Mouse (Mus musculus): Measurements from ENCODE around the gene Slc35f5. TPM values are rescaled to one million over a fixed set of nuclear protein-coding genes. Genes with fewer than 3 reads are reported as not detected.

Gene Slc35f5
- total and polyA plus RNA-seq, 3 experiments = 3.9 to 6.0 (median 5.8) TPM

GRCm38 (mm10) chr1:125568126-125568525 is 7.7 kb downstream of the Slc35f5 start:
- in situ Hi-C loops (cut with MboI; ENCODE audit: low pct_ligation_motif_present, low pct_unique_long_range_greater_than_20kb, low sequenced_read_pairs) = loop anchor here (10.0 kb wide), 1 partner anchor 133 kb away; the partner anchor contains the start of gene Actr3
- Histone ChIP-seq H3K9ac (ENCODE audit: insufficient read depth, low read depth) (no peak overlapping the region), H3K36me3 (replicated peaks in 1 of 2; ENCODE audit: control insufficient read depth in 1 of 2, insufficient read depth in 1 of 2, low read length in 1 of 2) (peaks cover 13 to 23% of the 10 kb centered on the region in 2 experiments), H3K27me3 (replicated peaks) (no peaks in the 10 kb centered on the region), H3K4me1 (ENCODE audit: control insufficient read depth in 1 of 2, insufficient read depth in 2 of 2) (no peaks in the 10 kb centered on the region), H3K27ac (ENCODE audit: insufficient read depth, low read depth) (no peak overlapping the region), H3K4me2 (ENCODE audit: insufficient read depth, low read depth, poor library complexity, severe bottlenecking) (no peak overlapping the region), H3K79me2 (replicated peaks; ENCODE audit: control insufficient read depth, extremely low read depth, insufficient read depth, poor library complexity, severe bottlenecking) (no peaks in the 10 kb centered on the region), H3K4me3 (replicated peaks in 1 of 3; ENCODE audit: low read depth in 2 of 3, low read length in 2 of 3, poor library complexity in 1 of 3) (no peak overlapping the region), H3K9me3 (replicated peaks; ENCODE audit: low read length) (no peaks in the 10 kb centered on the region)
- dilution Hi-C loops (cut with MboI; ENCODE audit: extremely low pct_ligation_motif_present, extremely low pct_unique_long_range_greater_than_20kb, low sequenced_read_pairs) = no loop called here
- TF ChIP-seq POLR2AphosphoS2 (IDR thresholded peaks at IDR 0.05; ENCODE audit: low read depth, low read length) (no peak), USF2 (conservative IDR thresholded peaks at IDR 0.05; ENCODE audit: low read depth, low read length) (no peak), CHD1 (IDR thresholded peaks at IDR 0.05; ENCODE audit: low read depth, low read length) (no peak), MXI1 (IDR thresholded peaks at IDR 0.05; ENCODE audit: low read depth, low read length) (no peak), GABPA (IDR thresholded peaks at IDR 0.05; ENCODE audit: insufficient replicate concordance, low read depth, low read length) (no peak), USF1 (IDR thresholded peaks at IDR 0.05; ENCODE audit: low read depth, low read length) (no peak), PAX5 (IDR thresholded peaks at IDR 0.05; ENCODE audit: low read length) (no peak), E2F4 (IDR thresholded peaks at IDR 0.05; ENCODE audit: insufficient replicate concordance, low read depth, low read length) (no peak), CTCF (conservative IDR thresholded peaks at IDR 0.05 in 1 of 2, IDR thresholded peaks at IDR 0.05 in 1 of 2; ENCODE audit: low read depth in 2 of 2, low read length in 2 of 2) (no peak), KAT2A (IDR thresholded peaks at IDR 0.05; ENCODE audit: insufficient replicate concordance, low read length) (no peak), TBP (conservative IDR thresholded peaks at IDR 0.05; ENCODE audit: low read depth, low read length) (no peak)
- DNase-seq (ENCODE audit: extremely low read depth) = no peak

- no peak overlapping the region for H3K4me2 ChIP-seq (ENCODE audit: insufficient read depth, low read depth, poor library complexity, severe bottlenecking)
- no peak overlapping the region for H3K27ac ChIP-seq (ENCODE audit: insufficient read depth, low read depth)
- H3K4me3 ChIP-seq (replicated peaks in 1 of 3; ENCODE audit: low read depth in 2 of 3, low read length in 2 of 3, poor library complexity in 1 of 3) = no peak overlapping the region
- no peaks in the 10 kb centered on the region for H3K27me3 ChIP-seq (replicated peaks)
- no peaks in the 10 kb centered on the region for H3K9me3 ChIP-seq (replicated peaks; ENCODE audit: low read length)
- in situ Hi-C loops (cut with MboI; ENCODE audit: low pct_ligation_motif_present, low pct_unique_long_range_greater_than_20kb, low sequenced_read_pairs) = loop anchor here (10.0 kb wide), 1 partner anchor 199 kb away; no protein-coding TSS in a partner anchor
- dilution Hi-C loops (cut with MboI; ENCODE audit: extremely low pct_ligation_motif_present, extremely low pct_unique_long_range_greater_than_20kb, low sequenced_read_pairs) = no loop called here
- H3K4me1 ChIP-seq (ENCODE audit: control insufficient read depth in 1 of 2, insufficient read depth in 2 of 2) = peaks cover 0 to 9% of the 10 kb centered on the region in 2 experiments; a peak in 2 of 4 replicates
- peak; percentile 14 for DNase-seq (ENCODE audit: extremely low read depth)
- no peak overlapping the region for H3K9ac ChIP-seq (ENCODE audit: insufficient read depth, low read depth)
- H3K36me3 ChIP-seq (replicated peaks in 1 of 2; ENCODE audit: control insufficient read depth in 1 of 2, insufficient read depth in 1 of 2, low read length in 1 of 2) = peaks cover 15 to 24% of the 10 kb centered on the region in 2 experiments
- peak; percentile 61 for TF ChIP-seq RAD21 (IDR thresholded peaks at IDR 0.05; ENCODE audit: low read depth, low read length)
- TF ChIP-seq MAX (IDR thresholded peaks at IDR 0.05; ENCODE audit: low read length) = no peak
- peak; percentile 48; the same call in 1 of the 2 replicates for TF ChIP-seq ZNF384 (IDR thresholded peaks at IDR 0.05; ENCODE audit: low read depth, low read length)
- TF ChIP-seq ZC3H11A (IDR thresholded peaks at IDR 0.05; ENCODE audit: low read depth, low read length) = peak; percentile 16; the same call in 1 of the 2 replicates
- peak; percentile 55 for TF ChIP-seq SMC3 (IDR thresholded peaks at IDR 0.05; ENCODE audit: low read depth, low read length)
- TF ChIP-seq CTCF (conservative IDR thresholded peaks at IDR 0.05 in 1 of 2, IDR thresholded peaks at IDR 0.05 in 1 of 2; ENCODE audit: low read depth in 2 of 2, low read length in 2 of 2) = peak; percentile 51 to 66
- TF ChIP-seq ETS1 (conservative IDR thresholded peaks at IDR 0.05; ENCODE audit: low read depth, low read length) = no peak
- no peak for TF ChIP-seq RCOR1 (conservative IDR thresholded peaks at IDR 0.05; ENCODE audit: low read depth, low read length)
- no peak for TF ChIP-seq MXI1 (IDR thresholded peaks at IDR 0.05; ENCODE audit: low read depth, low read length)
- no peaks in the 10 kb centered on the region for H3K79me2 ChIP-seq (replicated peaks; ENCODE audit: control insufficient read depth, extremely low read depth, insufficient read depth, poor library complexity, severe bottlenecking)
Measured at GRCm38 (mm10) chr1:125574219-125574618, 13.8 kb downstream of the Slc35f5 start.
